Mouse (Mus musculus) myocyte (in vitro differentiated cells): ENCODE results near the gene Mical2. TPM values are rescaled to one million over a fixed set of nuclear protein-coding genes. Genes with fewer than 3 reads are reported as not detected.

Source experiments
- H3K27me3 ChIP-seq: one replicate; pipeline ENCODE4 v1.6.1; 2011; ENCODE audit not compliant: control insufficient read depth, insufficient read depth, insufficient read length
- H3K36me3 ChIP-seq: one replicate; pipeline ENCODE4 v1.6.1; 2011; ENCODE audit not compliant: control insufficient read depth, insufficient read depth
- H3K4me2 ChIP-seq: one replicate; pipeline ENCODE4 v1.6.1; 2011; ENCODE audit warnings: low read depth, control low read depth
- H3K4me3 ChIP-seq: one replicate; pipeline ENCODE4 v1.5.1; 2011; ENCODE audit warnings: mild to moderate bottlenecking, control low read depth, moderate library complexity
- H3K79me2 ChIP-seq: one replicate; pipeline ENCODE4 v1.6.1; 2011; ENCODE audit not compliant: control insufficient read depth, insufficient read depth
- H3ac ChIP-seq: one replicate; pipeline ENCODE4 v1.6.1; 2011; ENCODE audit not compliant: control insufficient read depth, insufficient read length
- CEBPB ChIP-seq: IDR thresholded peaks from 2 replicates; pipeline ENCODE4 v1.6.1; 2011; ENCODE audit warnings: mild to moderate bottlenecking, moderate library complexity; ENCODE audit not compliant: poor library complexity, insufficient read depth, severe bottlenecking
- E2F4 ChIP-seq: IDR thresholded peaks from one replicate; pipeline ENCODE4 v1.6.1; 2011; ENCODE audit warnings: mild to moderate bottlenecking, control low read depth, moderate library complexity; ENCODE audit not compliant: insufficient read depth
- MAX ChIP-seq: IDR thresholded peaks from one replicate; pipeline ENCODE4 v1.6.1; 2011; ENCODE audit warnings: low read depth, mild to moderate bottlenecking, control low read depth
- MYOD1 ChIP-seq, 3 experiments: IDR thresholded peaks; one replicate each; pipeline ENCODE4 v1.6.1; 2011; ENCODE audit warnings: control low read depth in 2 of 3, low read depth in 2 of 3, mild to moderate bottlenecking in 2 of 3, moderate library complexity in 1 of 3; ENCODE audit not compliant: insufficient read length in 2 of 3, control insufficient read depth in 1 of 3
- MYOG ChIP-seq, 3 experiments: IDR thresholded peaks; one replicate each; pipeline ENCODE4 v1.6.1; 2011; ENCODE audit warnings: control low read depth in 2 of 3, low read depth in 2 of 3, mild to moderate bottlenecking in 2 of 3; ENCODE audit not compliant: insufficient read length in 2 of 3, control insufficient read depth in 1 of 3, insufficient read depth in 1 of 3
- POLR2A ChIP-seq: IDR thresholded peaks from one replicate; pipeline ENCODE4 v1.6.1; 2011; ENCODE audit warnings: low read depth, mild to moderate bottlenecking, control low read depth, moderate library complexity; ENCODE audit not compliant: insufficient read length
- POLR2AphosphoS2 ChIP-seq: IDR thresholded peaks from one replicate; pipeline ENCODE4 v1.6.1; 2011; ENCODE audit warnings: low read depth, control low read depth; ENCODE audit not compliant: insufficient read length
- REST ChIP-seq: IDR thresholded peaks from one replicate; pipeline ENCODE4 v1.6.1; 2011; ENCODE audit warnings: mild to moderate bottlenecking, control low read depth, moderate library complexity; ENCODE audit not compliant: insufficient read depth, insufficient read length
- SRF ChIP-seq: IDR thresholded peaks from one replicate; pipeline ENCODE4 v1.6.1; 2011; ENCODE audit warnings: low read depth; ENCODE audit not compliant: control insufficient read depth, insufficient read length
- TCF12 ChIP-seq: IDR thresholded peaks from one replicate; pipeline ENCODE4 v1.6.1; 2011; ENCODE audit warnings: mild to moderate bottlenecking, control low read depth; ENCODE audit not compliant: poor library complexity, insufficient read depth, severe bottlenecking
- TCF3 ChIP-seq: IDR thresholded peaks from one replicate; pipeline ENCODE4 v1.6.1; 2011; ENCODE audit warnings: low read depth, control low read depth; ENCODE audit not compliant: insufficient read length
- USF1 ChIP-seq: IDR thresholded peaks from one replicate; pipeline ENCODE4 v1.6.1; 2011; ENCODE audit warnings: low read depth, mild to moderate bottlenecking, control low read depth, moderate library complexity
- polyA plus RNA-seq: library from polyadenylated mRNA; unstranded; fragments of >200 nt; fragmentation: generic; extraction: Trizol; gene quantifications from one replicate; pipeline ENCODE4 v1.2.1, GENCODE M21; 2012; ENCODE audit warnings: missing spikeins

The Mical2 gene
- polyA plus RNA-seq, 1 experiment: 34.8 TPM

GRCm38 (mm10) chr7:112374035-112374434, 148.4 kb downstream of the Mical2 start:
- H3ac ChIP-seq: no peak overlapping the region
- no peak for TF ChIP-seq CEBPB
- no peak overlapping the region for H3K4me3 ChIP-seq
- H3K4me2 ChIP-seq: no peak overlapping the region
- H3K79me2 ChIP-seq: no peaks in the 10 kb centered on the region
- no peaks in the 10 kb centered on the region for H3K27me3 ChIP-seq
- no peaks in the 10 kb centered on the region for H3K36me3 ChIP-seq

GRCm38 (mm10) chr7:112375062-112375461, 149.4 kb downstream of the Mical2 start:
- H3K27me3 ChIP-seq: no peaks in the 10 kb centered on the region
- H3K4me2 ChIP-seq: peak overlapping the region; percentile 78

DNA sequence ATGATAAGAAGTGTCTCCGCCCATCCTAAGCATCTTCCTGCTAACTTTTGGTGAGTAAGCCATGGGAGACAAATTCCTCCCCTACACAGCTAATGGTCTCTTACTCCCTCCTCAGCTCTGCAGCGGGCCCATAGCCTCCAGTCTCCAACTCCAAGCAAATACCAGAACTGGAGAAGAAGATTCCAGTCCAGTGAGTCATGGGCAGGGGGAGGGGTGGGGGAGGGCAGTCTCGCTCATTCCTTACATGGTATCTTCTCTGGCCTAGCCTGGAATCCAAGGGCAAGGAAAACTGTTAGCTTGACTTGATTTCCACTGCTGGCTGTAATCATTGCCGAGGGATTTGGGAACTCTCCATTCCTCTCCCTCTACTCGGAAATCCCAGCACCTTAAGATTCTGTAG, 150.2 kb downstream of the Mical2 start:
- no peak for TF ChIP-seq TCF3
- peak; percentile 63 for TF ChIP-seq SRF
- no peak overlapping the region for H3K4me3 ChIP-seq

More at GRCm38 (mm10) chr7:112375062-112375461, 149.4 kb downstream of the Mical2 start:
- no peaks in the 10 kb centered on the region for H3K79me2 ChIP-seq
- no peak for TF ChIP-seq USF1
- TF ChIP-seq MAX: no peak
- no peak for TF ChIP-seq MYOD1 (IDR thresholded peaks at IDR 0.05; ENCODE audit: control insufficient read depth in 1 of 3, insufficient read length in 2 of 3, low read depth in 2 of 3)
- TF ChIP-seq REST: no peak
- no peak for TF ChIP-seq TCF3
- TF ChIP-seq POLR2AphosphoS2: no peak
- no peak for TF ChIP-seq MYOG (IDR thresholded peaks at IDR 0.05; ENCODE audit: control insufficient read depth in 1 of 3, insufficient read depth in 1 of 3, insufficient read length in 2 of 3, low read depth in 2 of 3)
- TF ChIP-seq SRF: no peak
- TF ChIP-seq POLR2A: no peak
- TF ChIP-seq E2F4: no peak
- TF ChIP-seq CEBPB: no peak
- no peak for TF ChIP-seq TCF12
- no peak overlapping the region for H3K4me3 ChIP-seq
- H3ac ChIP-seq: no peak overlapping the region
- no peaks in the 10 kb centered on the region for H3K36me3 ChIP-seq

GRCm38 (mm10) chr7:112376611-112377010, 151.0 kb downstream of the Mical2 start:
- no peak for TF ChIP-seq USF1
- no peaks in the 10 kb centered on the region for H3K27me3 ChIP-seq
- H3ac ChIP-seq: no peak overlapping the region
- H3K79me2 ChIP-seq: no peaks in the 10 kb centered on the region
- H3K4me3 ChIP-seq: no peak overlapping the region
- no peaks in the 10 kb centered on the region for H3K36me3 ChIP-seq
- H3K4me2 ChIP-seq: peak overlapping the region; percentile 78

More for the DNA sequence above, 150.2 kb downstream of the Mical2 start:
- peak overlapping the region; percentile 78 for H3K4me2 ChIP-seq
- no peak overlapping the region for H3ac ChIP-seq
- H3K36me3 ChIP-seq: no peaks in the 10 kb centered on the region
- H3K27me3 ChIP-seq: no peaks in the 10 kb centered on the region
- H3K79me2 ChIP-seq: no peaks in the 10 kb centered on the region

GRCm38 (mm10) chr7:112377314-112377713, 151.7 kb downstream of the Mical2 start:
- no peak overlapping the region for H3K4me3 ChIP-seq
- H3K36me3 ChIP-seq: no peaks in the 10 kb centered on the region
- H3K79me2 ChIP-seq: no peaks in the 10 kb centered on the region
- H3ac ChIP-seq: no peak overlapping the region
- no peaks in the 10 kb centered on the region for H3K27me3 ChIP-seq
- TF ChIP-seq MYOG (IDR thresholded peaks at IDR 0.05; ENCODE audit: control insufficient read depth in 1 of 3, insufficient read depth in 1 of 3, insufficient read length in 2 of 3, low read depth in 2 of 3): no peak
- H3K4me2 ChIP-seq: peak overlapping the region; percentile 78

DNA sequence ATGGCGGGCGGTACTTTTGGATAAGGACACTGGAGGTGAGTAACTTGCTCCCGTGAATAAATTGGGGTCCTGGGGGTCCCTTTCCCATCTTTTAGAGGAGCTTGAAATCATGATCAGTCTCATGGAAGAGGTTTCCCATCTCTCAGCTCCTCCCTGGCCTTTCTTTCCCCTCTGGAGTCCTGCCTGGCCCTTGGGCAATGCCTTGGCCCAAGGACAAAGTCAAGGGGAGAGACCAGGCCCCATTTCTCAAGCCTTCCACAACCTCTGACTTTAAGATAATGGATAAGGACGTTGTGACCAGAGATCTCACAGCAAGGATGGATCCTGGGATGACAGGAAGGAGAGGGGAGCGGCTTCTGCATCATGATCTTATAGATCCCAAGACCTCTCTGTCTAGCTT, 152.4 kb downstream of the Mical2 start:
- no peak for TF ChIP-seq TCF12
- no peak for TF ChIP-seq CEBPB
- no peak for TF ChIP-seq POLR2A
- no peak for TF ChIP-seq MYOG (IDR thresholded peaks at IDR 0.05; ENCODE audit: control insufficient read depth in 1 of 3, insufficient read depth in 1 of 3, insufficient read length in 2 of 3, low read depth in 2 of 3)
- no peak for TF ChIP-seq USF1
- TF ChIP-seq E2F4: no peak
- TF ChIP-seq SRF: no peak
- no peak for TF ChIP-seq TCF3
- TF ChIP-seq REST: no peak
- TF ChIP-seq MAX: no peak
- Histone ChIP-seq H3K36me3 (no peaks in the 10 kb centered on the region), H3K79me2 (no peaks in the 10 kb centered on the region), H3K27me3 (no peaks in the 10 kb centered on the region), H3ac (no peak overlapping the region), H3K4me3 (no peak overlapping the region), H3K4me2 (no peak overlapping the region)
